Mouse (Mus musculus) midbrain, postnatal 0 days (tissue): ENCODE results near the gene Gm9736. TPM values are rescaled to one million over a fixed set of nuclear protein-coding genes. Genes with fewer than 3 reads are reported as not detected.
"Not testable (repeated sequence)": the region's sequence is repeated elsewhere in the genome, so short reads cannot be mapped to it uniquely, and the experiment has no call there.

Source experiments
- ATAC-seq: fragments of 200-750 bp; cut with Nextera tagmentation; 2 replicates; pipeline ENCODE4 v1.8.0; 2017; ENCODE audit warnings: moderate number of reproducible peaks, mild to moderate bottlenecking, moderate TSS enrichment, moderate library complexity; ENCODE audit not compliant: low FRiP score
- DNase-seq: peaks from one replicate; pipeline ENCODE4 v3.0.0-alpha.2; 2015; ENCODE audit warnings: low spot score
- H3K27ac ChIP-seq: fragments of 300-500 bp; sonication (generic); 2 replicates; pipeline ENCODE4 v1.5.1; 2014; ENCODE audit warnings: low read depth, mild to moderate bottlenecking, low read length, mixed read lengths
- H3K27me3 ChIP-seq: fragments of 300-500 bp; sonication (generic); 2 replicates; pipeline ENCODE4 v1.6.1; 2014; ENCODE audit warnings: low read length, control low read depth, mixed read lengths; ENCODE audit not compliant: insufficient read depth
- H3K36me3 ChIP-seq: fragments of 300-500 bp; sonication (generic); 2 replicates; pipeline ENCODE4 v1.6.1; 2014; ENCODE audit warnings: low read length, control low read depth, mixed read lengths; ENCODE audit not compliant: insufficient read depth
- H3K4me1 ChIP-seq: fragments of 300-500 bp; sonication (generic); 2 replicates; pipeline ENCODE4 v1.6.1; 2014; ENCODE audit warnings: mild to moderate bottlenecking, control low read depth, antibody characterized with exemption, low read length, mixed read lengths; ENCODE audit not compliant: insufficient read depth
- H3K4me2 ChIP-seq: fragments of 300-500 bp; sonication (generic); 2 replicates; pipeline ENCODE4 v1.6.1; 2014; ENCODE audit warnings: low read depth, mild to moderate bottlenecking, low read length, mixed read lengths; ENCODE audit not compliant: poor library complexity, severe bottlenecking
- H3K4me3 ChIP-seq: fragments of 300-500 bp; sonication (generic); 2 replicates; pipeline ENCODE4 v1.5.1; 2014; ENCODE audit warnings: low read depth, mild to moderate bottlenecking, low read length, moderate library complexity
- H3K9ac ChIP-seq: fragments of 300-500 bp; sonication (generic); replicated peaks from 2 replicates; pipeline ENCODE4 v1.6.1; 2014; ENCODE audit warnings: mild to moderate bottlenecking, low read length, moderate library complexity, mixed read lengths; ENCODE audit not compliant: poor library complexity, severe bottlenecking
- H3K9me3 ChIP-seq: fragments of 300-500 bp; sonication (generic); 2 replicates; pipeline ENCODE4 v1.6.1; 2016; ENCODE audit warnings: low read length, control low read depth
- CTCF ChIP-seq: IDR thresholded peaks from 2 replicates; pipeline ENCODE4 v1.5.1; 2016; ENCODE audit warnings: antibody characterized with exemption, mild to moderate bottlenecking
- WGBS: fragments of 180-500 bp; shearing (Covaris S2); extraction: QIAGEN DNeasy Blood & Tissue Kit; methylation state at CpG from one replicate; pipeline ENCODE4 v1.1.7; 2014; 5-methylcytosine and 5-hydroxymethylcytosine counted together
- polyA plus RNA-seq: library from polyadenylated mRNA; unstranded; fragments of >200 nt; fragmentation: Nextera tagmentation; extraction: Ambion mirVana; gene quantifications from 2 replicates; pipeline ENCODE4 v1.2.1, GENCODE M21; 2015
- total RNA-seq: library from RNA; depleted of rRNA; stranded (reverse); fragments of >200 nt; gene quantifications from 2 replicates; pipeline ENCODE4 v1.2.3, GENCODE M21; 2014; rRNA removed

The Gm9736 gene
- total RNA-seq (not detected in 2 replicates), polyA plus RNA-seq (not detected in 2 replicates)

GRCm38 (mm10) chr10:77751254-77751653 is at the start of gene Gm9736:
Gene Gm9736 (minus strand): TSS chr10:77751354.
- H3K27me3 ChIP-seq, H3K4me3 ChIP-seq, H3K9me3 ChIP-seq, H3K4me2 ChIP-seq, H3K4me1 ChIP-seq, H3K27ac ChIP-seq, H3K36me3 ChIP-seq, DNase-seq, ATAC-seq, H3K9ac ChIP-seq: not testable (repeated sequence)
- 44% methylated on average over 1 of the region's 1 CpGs for WGBS

DNA sequence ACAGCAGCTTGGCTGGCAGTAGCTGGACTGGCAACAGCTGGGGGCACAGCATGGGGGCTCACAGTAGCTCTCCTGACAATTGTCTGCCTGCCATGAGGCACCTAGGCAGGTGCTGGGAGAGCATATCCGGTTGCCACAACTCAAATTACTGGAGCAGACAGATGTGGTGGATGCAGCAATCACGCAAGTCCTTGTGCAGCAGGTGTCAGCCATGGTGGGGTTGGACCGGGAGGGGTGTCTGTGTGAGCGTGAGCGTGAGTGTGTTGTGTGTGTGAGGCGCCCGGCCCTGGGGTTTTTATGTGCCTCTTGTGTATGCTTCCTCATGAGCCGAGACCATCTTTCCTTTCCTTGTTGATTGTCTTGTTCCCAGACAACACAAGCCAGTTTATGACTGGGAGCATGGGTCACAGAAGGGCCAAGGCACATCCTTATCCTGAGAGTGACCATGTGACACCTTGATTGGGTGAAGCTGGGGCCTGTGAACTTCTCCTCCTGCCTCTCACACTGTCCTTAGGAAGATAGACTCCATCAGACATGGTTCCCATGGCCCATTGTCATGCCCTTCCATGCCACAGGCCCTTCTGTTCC is 47.9 kb upstream of the Gm9736 start, which contains the start of gene Gm19668:
TSS of gene Gm19668 (minus strand) at position 213 of the 588 bp plus-strand sequence.
- no peak for TF ChIP-seq CTCF
- 71% methylated on average over 8 of the region's 8 CpGs for WGBS
- no peak within 1 kb of the TSS for H3K4me3 ChIP-seq
- ATAC-seq (no peak), DNase-seq (no peak)
- no peaks in the 10 kb centered on the region for H3K4me1 ChIP-seq
- no peak within 1 kb of the TSS for H3K9ac ChIP-seq
- no peak within 1 kb of the TSS for H3K27ac ChIP-seq
- no peaks in the 10 kb centered on the region for H3K27me3 ChIP-seq
- no peak within 1 kb of the TSS for H3K4me2 ChIP-seq
- H3K36me3 ChIP-seq = no peaks in the 10 kb centered on the region
- no peaks in the 10 kb centered on the region for H3K9me3 ChIP-seq

GRCm38 (mm10) chr10:77798164-77798920 is 47.2 kb upstream of the Gm9736 start:
- not testable (repeated sequence) for H3K9ac ChIP-seq, H3K4me1 ChIP-seq, H3K4me2 ChIP-seq, H3K36me3 ChIP-seq, H3K27me3 ChIP-seq, H3K27ac ChIP-seq, H3K9me3 ChIP-seq, ATAC-seq, H3K4me3 ChIP-seq, DNase-seq
- 39% methylated on average over 3 of the region's 3 CpGs for WGBS

- Histone ChIP-seq H3K9me3 (no peaks in the 10 kb centered on the region), H3K4me2 (no peak overlapping the region), H3K36me3 (no peaks in the 10 kb centered on the region), H3K4me3 (no peak overlapping the region), H3K27me3 (no peaks in the 10 kb centered on the region), H3K27ac (no peak overlapping the region), H3K9ac (no peak overlapping the region), H3K4me1 (no peaks in the 10 kb centered on the region)
- TF ChIP-seq CTCF = no peak
- WGBS = 13% methylated on average over 3 of the region's 3 CpGs
- ATAC-seq = no peak
- no peak for DNase-seq
Measured at GRCm38 (mm10) chr10:77797677-77798076, 46.5 kb upstream of the Gm9736 start.

DNA sequence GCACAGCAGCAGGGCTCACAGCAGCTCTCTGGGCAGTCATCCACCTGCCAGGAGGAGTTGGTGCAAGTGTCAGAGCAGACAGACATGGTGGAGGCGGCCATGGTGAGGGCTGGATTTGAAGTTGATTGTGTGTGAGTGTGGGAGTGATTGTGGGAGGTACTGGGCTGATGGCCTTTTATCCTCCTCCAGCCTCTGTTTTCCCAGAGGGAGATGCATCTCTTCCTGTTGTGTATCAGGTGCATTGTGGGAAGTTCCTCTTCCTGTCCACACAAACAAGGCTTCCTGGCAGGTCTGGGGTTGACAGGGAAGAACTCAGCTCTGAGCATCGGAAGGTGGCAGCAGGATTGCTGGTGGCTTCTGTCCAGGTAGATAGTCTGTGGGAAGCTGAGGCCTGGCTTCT is 43.8 kb upstream of the Gm9736 start, which contains the start of gene Gm9639:
TSS of gene Gm9639 (minus strand) at position 101 of the 400 bp plus-strand sequence.
- TF ChIP-seq CTCF = no peak
- no peak within 1 kb of the TSS for H3K9ac ChIP-seq
- H3K4me2 ChIP-seq = no peak within 1 kb of the TSS
- DNase-seq (no peak), ATAC-seq (no peak)
- H3K27me3 ChIP-seq = no peaks in the 10 kb centered on the region
- H3K9me3 ChIP-seq = no peaks in the 10 kb centered on the region
- no peaks in the 10 kb centered on the region for H3K4me1 ChIP-seq
- no peak within 1 kb of the TSS for H3K4me3 ChIP-seq
- no peak within 1 kb of the TSS for H3K27ac ChIP-seq
- 68% methylated on average over 2 of the region's 2 CpGs for WGBS
- no peaks in the 10 kb centered on the region for H3K36me3 ChIP-seq

- 88% methylated on average over 2 of the region's 2 CpGs for WGBS
- no peaks in the 10 kb centered on the region for H3K9me3 ChIP-seq
- H3K27ac ChIP-seq = no peak overlapping the region
- H3K4me3 ChIP-seq = no peak overlapping the region
- H3K4me1 ChIP-seq = no peaks in the 10 kb centered on the region
- no peaks in the 10 kb centered on the region for H3K36me3 ChIP-seq
- H3K9ac ChIP-seq = no peak overlapping the region
- no peaks in the 10 kb centered on the region for H3K27me3 ChIP-seq
- TF ChIP-seq CTCF = no peak
- ATAC-seq = no peak
- no peak for DNase-seq
- no peak overlapping the region for H3K4me2 ChIP-seq
Measured at GRCm38 (mm10) chr10:77788621-77789020, 37.5 kb upstream of the Gm9736 start.

DNA sequence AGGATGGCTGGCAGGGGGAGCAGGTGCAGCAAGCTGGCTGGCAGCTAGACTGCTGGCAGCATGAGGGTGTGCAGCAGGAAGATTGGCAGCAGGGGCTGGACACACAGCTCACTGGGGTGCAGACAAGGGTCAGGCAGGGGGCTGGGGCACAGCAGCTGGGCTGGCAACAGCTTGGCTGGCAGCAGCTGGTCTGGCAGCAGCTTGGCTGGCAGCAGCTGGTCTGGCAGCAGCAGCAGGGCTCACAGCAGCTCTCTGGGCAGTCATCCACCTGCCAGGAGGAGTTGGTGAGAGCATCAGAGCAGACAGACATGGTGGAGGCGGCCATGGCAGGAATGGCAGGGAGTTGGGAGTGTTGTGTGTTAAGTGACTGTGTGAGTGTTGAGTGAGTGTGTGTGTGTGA is 36.7 kb upstream of the Gm9736 start, which contains the start of gene Gm7137:
TSS of gene Gm7137 (minus strand) at position 325 of the 400 bp plus-strand sequence.
- H3K27me3 ChIP-seq, ATAC-seq, H3K36me3 ChIP-seq, H3K4me1 ChIP-seq, H3K4me3 ChIP-seq, H3K9me3 ChIP-seq, DNase-seq, H3K27ac ChIP-seq, H3K9ac ChIP-seq, H3K4me2 ChIP-seq: not testable (repeated sequence)
- 86% methylated on average over 1 of the region's 1 CpGs for WGBS

GRCm38 (mm10) chr10:77783396-77783795 is 32.2 kb upstream of the Gm9736 start:
- H3K4me3 ChIP-seq, H3K4me1 ChIP-seq, ATAC-seq, H3K9me3 ChIP-seq, H3K4me2 ChIP-seq, H3K27me3 ChIP-seq, DNase-seq, H3K9ac ChIP-seq, H3K36me3 ChIP-seq, H3K27ac ChIP-seq: not testable (repeated sequence)
- WGBS = 93% methylated on average over 1 of the region's 3 CpGs
